Mouse (Mus musculus) forebrain, embryonic 10.5 days (tissue): ENCODE results near the gene Smdt1. TPM values are rescaled to one million over a fixed set of nuclear protein-coding genes. Genes with fewer than 3 reads are reported as not detected.
A peak's percentile ranks its signal among the peaks of the same experiment; 100 is the strongest.

Experiments
- DNase-seq: peaks from one replicate; pipeline ENCODE4 v3.0.0-alpha.2; 2017; ENCODE audit warnings: low spot score; ENCODE audit errors: extremely low spot score
- H3K27ac ChIP-seq: fragments of 300-500 bp; sonication (generic); 2 replicates; pipeline ENCODE4 v1.5.1; 2016; ENCODE audit warnings: mild to moderate bottlenecking
- H3K27me3 ChIP-seq: fragments of 300-500 bp; sonication (generic); 2 replicates; pipeline ENCODE4 v1.6.1; 2016; ENCODE audit warnings: mild to moderate bottlenecking; ENCODE audit not compliant: poor library complexity, severe bottlenecking
- H3K36me3 ChIP-seq: fragments of 300-500 bp; sonication (generic); replicated peaks from 2 replicates; pipeline ENCODE4 v1.6.1; 2016; ENCODE audit warnings: mild to moderate bottlenecking, moderate library complexity
- H3K4me1 ChIP-seq: fragments of 300-500 bp; sonication (generic); 2 replicates; pipeline ENCODE4 v1.6.1; 2016
- H3K4me3 ChIP-seq: fragments of 300-500 bp; sonication (generic); 2 replicates; pipeline ENCODE4 v1.5.1; 2016; ENCODE audit warnings: mild to moderate bottlenecking, moderate library complexity
- H3K9me3 ChIP-seq: fragments of 300-500 bp; sonication (generic); 2 replicates; pipeline ENCODE4 v1.6.1; 2016; ENCODE audit warnings: mild to moderate bottlenecking, moderate library complexity
- WGBS: fragments of 180-500 bp; shearing (Covaris S2); methylation state at CpG from one replicate; pipeline ENCODE4 v1.1.7; 2016; 5-methylcytosine and 5-hydroxymethylcytosine counted together
- polyA plus RNA-seq: library from polyadenylated mRNA; unstranded; fragments of >200 nt; fragmentation: Nextera tagmentation; extraction: Ambion mirVana; gene quantifications from 2 replicates; pipeline ENCODE4 v1.2.1, GENCODE M21; 2016

The Smdt1 gene
- polyA plus RNA-seq, 1 experiment from 2014 or later: 236 TPM

- H3K4me3 ChIP-seq: no peak overlapping the region
- H3K36me3 ChIP-seq: peaks cover 44% of the 10 kb centered on the region
- peaks cover 30% of the 10 kb centered on the region for H3K4me1 ChIP-seq
- H3K27me3 ChIP-seq: peaks cover 12% of the 10 kb centered on the region
- H3K27ac ChIP-seq: no peak overlapping the region
- DNase-seq: no peak
- WGBS: 98% methylated on average over 4 of the region's 4 CpGs
- no peaks in the 10 kb centered on the region for H3K9me3 ChIP-seq
These were observed 3.6 kb upstream of the Smdt1 start for GRCm38 (mm10) chr15:82335194-82335593.

DNA sequence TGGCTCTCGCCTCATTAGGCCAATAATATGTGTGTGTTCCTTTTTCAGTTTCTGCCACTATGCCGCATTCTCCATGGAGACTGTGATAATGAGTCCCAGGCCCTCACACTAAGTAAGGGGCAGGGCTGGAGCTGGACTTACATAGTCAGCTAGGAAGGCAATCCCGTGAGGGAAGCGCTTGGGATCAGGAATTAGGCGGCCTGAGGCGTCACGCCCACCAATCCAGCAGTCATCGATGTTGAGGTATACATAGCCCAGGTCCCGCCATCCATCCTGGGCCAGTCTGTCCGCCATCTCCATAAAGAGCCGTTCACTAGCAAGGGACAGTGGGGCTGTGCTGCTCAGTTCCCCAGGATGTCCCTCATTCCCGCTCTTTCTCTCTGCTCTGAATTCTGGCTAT lies 2.1 kb upstream of the Smdt1 start:
- Histone ChIP-seq H3K9me3 (no peaks in the 10 kb centered on the region), H3K4me1 (peaks cover 41% of the 10 kb centered on the region), H3K27me3 (peaks cover 26% of the 10 kb centered on the region), H3K4me3 (no peak overlapping the region), H3K27ac (no peak overlapping the region), H3K36me3 (peaks cover 34% of the 10 kb centered on the region)
- 75% methylated on average over 12 of the region's 12 CpGs for WGBS
- no peak for DNase-seq

- Histone ChIP-seq H3K9me3 (no peaks in the 10 kb centered on the region), H3K4me1 (peaks cover 47% of the 10 kb centered on the region), H3K27ac (peak overlapping the region; percentile 83), H3K27me3 (peaks cover 33% of the 10 kb centered on the region), H3K4me3 (peak overlapping the region; percentile 60), H3K36me3 (peaks cover 28% of the 10 kb centered on the region)
- WGBS: 68% methylated on average over 4 of the region's 4 CpGs
- DNase-seq: no peak
These were observed 884 bp upstream of the Smdt1 start for GRCm38 (mm10) chr15:82337875-82338274.

DNA sequence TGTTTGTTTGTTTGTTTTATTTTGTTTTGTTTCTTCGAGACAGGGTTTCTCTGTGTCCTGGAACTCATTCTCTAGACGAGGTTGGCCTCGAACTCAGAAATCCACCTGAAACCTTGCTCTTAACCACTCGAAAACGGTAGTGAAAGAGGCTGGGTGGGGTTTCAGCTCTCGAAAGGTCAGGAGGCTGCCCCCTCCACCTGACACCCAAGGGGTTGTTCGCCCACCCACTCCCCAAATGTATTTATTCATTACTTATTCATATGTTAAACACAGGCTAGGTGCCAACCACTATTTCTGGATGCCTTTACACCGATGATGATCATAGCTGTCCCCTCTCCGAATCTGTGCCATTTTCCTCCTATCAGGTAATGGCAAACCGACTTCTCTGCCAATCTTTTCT lies 391 bp downstream of the Smdt1 start:
- Histone ChIP-seq H3K4me3 (peak overlapping the region; percentile 60), H3K27me3 (peaks cover 33% of the 10 kb centered on the region), H3K27ac (peak overlapping the region; percentile 83), H3K36me3 (peaks cover 25% of the 10 kb centered on the region), H3K9me3 (no peaks in the 10 kb centered on the region), H3K4me1 (peaks cover 56% of the 10 kb centered on the region)
- WGBS: 60% methylated on average over 10 of the region's 10 CpGs
- no peak for DNase-seq

DNA sequence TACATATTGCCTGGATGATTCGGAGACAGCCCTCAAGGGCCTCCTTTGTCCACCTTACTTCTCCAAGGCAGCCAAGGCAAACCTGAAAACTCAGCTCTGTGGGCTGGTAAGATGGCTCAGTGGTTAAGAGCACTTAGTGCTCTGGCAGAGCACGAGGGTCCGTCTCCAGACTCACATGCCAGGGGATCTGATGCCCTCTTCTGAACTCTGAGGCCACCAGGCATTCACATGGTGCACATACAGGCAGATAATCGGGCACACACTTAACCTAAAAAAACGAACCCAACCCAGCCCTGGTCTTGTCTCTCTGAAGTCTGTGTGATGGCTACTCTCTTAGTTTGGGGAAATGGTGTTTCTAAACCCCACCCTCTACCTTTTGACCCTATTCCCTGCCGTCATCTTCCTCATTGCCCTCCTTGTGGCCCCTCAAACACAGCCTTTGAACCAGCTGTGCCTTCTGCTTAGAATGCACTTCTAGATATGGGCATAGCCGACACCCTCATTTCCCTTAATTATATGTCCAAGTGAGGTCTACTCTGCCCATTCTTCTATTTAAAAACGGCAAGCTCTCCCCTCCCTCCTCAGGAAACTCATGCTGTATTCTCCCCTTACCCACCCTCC lies 985 bp downstream of the Smdt1 start:
- Histone ChIP-seq H3K36me3 (peaks cover 19% of the 10 kb centered on the region), H3K4me3 (no peak overlapping the region), H3K27ac (no peak overlapping the region), H3K9me3 (no peaks in the 10 kb centered on the region), H3K4me1 (peaks cover 61% of the 10 kb centered on the region), H3K27me3 (peaks cover 33% of the 10 kb centered on the region)
- no peak for DNase-seq
- WGBS: 80% methylated on average over 8 of the region's 8 CpGs

GRCm38 (mm10) chr15:82340414-82341035 lies 1.8 kb downstream of the Smdt1 start:
- H3K27ac ChIP-seq: peak overlapping the region; percentile 86
- DNase-seq: no peak
- 37% methylated on average over 21 of the region's 21 CpGs for WGBS
- H3K27me3 ChIP-seq: peaks cover 33% of the 10 kb centered on the region
- peaks cover 12% of the 10 kb centered on the region for H3K36me3 ChIP-seq
- H3K4me3 ChIP-seq: peak overlapping the region; percentile 54
- H3K9me3 ChIP-seq: no peaks in the 10 kb centered on the region
- peaks cover 61% of the 10 kb centered on the region for H3K4me1 ChIP-seq

DNA sequence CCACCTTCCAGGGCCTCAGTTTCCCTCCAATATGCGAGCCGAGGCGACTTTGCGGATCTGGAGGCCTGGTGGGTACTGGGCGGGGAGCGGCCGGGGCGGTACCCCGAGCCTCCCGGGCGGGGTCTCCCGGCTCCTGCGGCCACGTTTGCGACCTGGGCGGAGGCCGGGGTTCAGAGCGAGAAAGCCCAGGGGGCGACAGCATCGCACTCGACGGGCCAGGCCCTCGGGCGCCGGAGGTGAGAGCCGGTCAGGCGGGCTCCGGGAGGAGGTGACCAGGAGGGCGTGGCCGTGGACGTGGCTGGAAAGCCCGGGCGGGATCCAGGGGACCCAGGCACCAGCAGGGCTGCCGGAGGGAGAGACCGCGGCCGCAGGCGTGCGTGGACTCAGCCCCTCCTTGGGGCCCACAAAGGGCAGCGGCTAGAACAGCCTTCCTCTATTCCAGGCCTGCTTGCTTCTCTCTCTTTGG lies 2.3 kb downstream of the Smdt1 start:
- Histone ChIP-seq H3K27me3 (peaks cover 33% of the 10 kb centered on the region), H3K4me3 (peak overlapping the region; percentile 54), H3K27ac (peak overlapping the region; percentile 86), H3K4me1 (peaks cover 61% of the 10 kb centered on the region), H3K9me3 (no peaks in the 10 kb centered on the region), H3K36me3 (peaks cover 6% of the 10 kb centered on the region)
- 6% methylated on average over 40 of the region's 40 CpGs for WGBS
- DNase-seq: peak; percentile 46

DNA sequence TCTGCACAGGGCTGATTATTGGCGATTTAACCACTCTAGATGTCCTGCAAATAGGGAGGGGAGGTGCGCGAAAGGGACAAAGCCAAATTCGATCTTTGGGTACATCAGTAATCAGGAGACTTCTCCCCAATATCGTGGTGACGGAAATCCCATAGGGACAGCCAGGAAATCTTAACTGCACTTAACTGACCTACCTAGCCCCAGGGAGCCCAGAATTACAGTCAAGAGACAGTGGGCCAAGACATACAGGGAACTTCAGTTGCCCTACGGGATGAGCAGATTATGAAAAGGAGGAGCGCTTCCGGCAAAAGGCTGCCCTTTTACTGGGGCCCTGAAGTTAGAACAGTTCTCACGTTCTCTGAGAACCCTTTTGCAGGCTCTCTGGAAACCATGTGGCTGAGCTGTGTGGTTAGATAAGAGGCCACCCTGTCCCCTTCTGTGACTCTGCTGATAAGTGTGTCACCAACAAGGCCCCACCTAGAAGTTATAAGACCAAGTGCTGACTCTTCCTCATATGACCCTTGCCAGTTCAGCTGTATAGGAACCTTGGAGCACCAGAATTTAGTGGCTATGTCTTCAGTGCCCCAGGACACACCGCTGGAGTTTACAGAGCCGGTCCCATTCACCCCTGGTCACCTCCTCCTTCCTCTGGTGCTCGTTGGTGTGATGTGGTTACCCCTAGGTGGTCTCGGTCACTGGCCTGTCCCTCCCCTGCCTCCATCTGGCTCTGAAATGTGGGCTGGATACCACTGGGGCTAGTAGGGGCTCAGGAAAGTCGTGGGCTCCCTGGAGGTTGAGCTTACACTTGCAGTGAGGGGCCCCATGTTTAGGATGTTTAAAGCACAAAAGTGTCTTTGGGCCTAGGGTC lies 3.1 kb downstream of the Smdt1 start:
- Histone ChIP-seq H3K4me3 (peak overlapping the region; percentile 54; the same call in 1 of the 2 replicates), H3K4me1 (peaks cover 59% of the 10 kb centered on the region)

DNA sequence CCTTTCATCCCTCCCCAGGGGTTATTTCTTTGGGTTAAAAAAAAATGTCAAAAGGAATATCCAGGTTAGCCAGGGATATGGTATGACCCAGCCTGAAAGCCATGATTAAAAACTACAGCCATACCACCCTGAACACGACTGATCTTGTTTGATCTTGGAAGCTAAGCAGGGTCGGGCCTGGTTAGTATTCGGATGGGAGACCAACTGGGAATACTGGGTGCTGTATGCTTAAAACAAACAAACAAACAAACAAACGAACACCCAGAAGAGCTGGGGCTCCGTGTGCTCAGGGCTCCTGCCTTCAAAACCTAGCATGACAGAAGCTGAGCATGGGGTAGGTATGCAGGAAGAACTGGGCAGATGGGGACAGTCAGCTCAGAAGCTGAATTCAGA lies 3.8 kb downstream of the Smdt1 start:
- Histone ChIP-seq H3K36me3 (peaks cover 5% of the 10 kb centered on the region), H3K4me3 (no peak overlapping the region), H3K4me1 (peaks cover 59% of the 10 kb centered on the region), H3K27me3 (peaks cover 33% of the 10 kb centered on the region), H3K27ac (peak overlapping the region; percentile 59; the same call in 1 of the 2 replicates), H3K9me3 (no peaks in the 10 kb centered on the region)
- DNase-seq: no peak
- 81% methylated on average over 5 of the region's 5 CpGs for WGBS

More for the DNA sequence above, 3.1 kb downstream of the Smdt1 start:
- Histone ChIP-seq H3K27me3 (peaks cover 33% of the 10 kb centered on the region), H3K36me3 (no peaks in the 10 kb centered on the region; the same call in 1 of the 2 replicates), H3K9me3 (no peaks in the 10 kb centered on the region), H3K27ac (peak overlapping the region; percentile 86)
- 72% methylated on average over 15 of the region's 15 CpGs for WGBS
- no peak for DNase-seq

DNA sequence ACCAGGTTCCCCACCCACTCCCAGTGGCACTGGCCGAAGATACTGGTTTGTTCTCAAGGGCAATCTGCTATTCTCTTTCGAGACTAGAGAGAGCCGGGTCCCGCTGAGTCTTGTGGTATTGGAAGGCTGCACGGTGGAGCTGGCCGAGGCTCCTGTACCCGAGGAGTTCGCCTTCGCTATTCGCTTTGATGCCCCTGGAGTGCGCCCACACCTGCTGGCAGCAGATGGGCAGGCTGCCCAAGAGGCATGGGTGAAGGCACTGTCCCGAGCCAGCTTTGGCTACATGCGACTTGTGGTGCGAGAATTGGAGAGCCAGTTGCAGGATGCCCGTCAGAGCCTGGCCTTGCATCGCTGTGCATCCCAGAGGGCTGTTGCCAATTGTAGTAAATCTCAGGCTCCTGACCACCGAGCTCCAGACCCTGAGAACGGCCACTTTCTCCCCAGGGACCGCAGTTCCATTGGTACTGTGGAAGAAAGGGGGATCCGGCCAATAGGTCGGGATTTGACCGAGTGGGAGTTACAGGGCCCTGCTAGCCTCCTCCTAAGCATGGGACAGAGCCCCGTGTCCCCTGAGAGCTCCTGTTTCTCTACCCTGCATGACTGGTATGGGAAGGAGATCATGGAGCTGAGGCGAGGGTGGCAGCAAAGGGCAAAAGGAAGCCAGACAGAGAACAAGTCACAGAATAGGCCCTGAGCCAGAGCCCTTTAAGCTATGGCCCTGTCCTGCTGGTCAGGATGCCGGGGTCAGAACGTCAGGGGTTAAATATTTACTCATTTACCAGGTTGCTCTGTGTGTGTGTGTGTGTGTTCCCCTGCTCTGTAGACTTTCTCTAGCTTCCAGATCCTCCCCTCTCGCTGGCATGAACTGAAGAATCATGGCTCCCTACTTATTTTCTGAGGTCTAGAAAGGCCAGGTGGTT lies 4.9 kb downstream of the Smdt1 start:
- peak; percentile 13 for DNase-seq
- H3K27me3 ChIP-seq: peaks cover 33% of the 10 kb centered on the region
- 92% methylated on average over 27 of the region's 27 CpGs for WGBS
- no peaks in the 10 kb centered on the region for H3K9me3 ChIP-seq
- H3K4me1 ChIP-seq: peaks cover 52% of the 10 kb centered on the region
- H3K36me3 ChIP-seq: peaks cover 16% of the 10 kb centered on the region
- H3K4me3 ChIP-seq: no peak overlapping the region
- H3K27ac ChIP-seq: peak overlapping the region; percentile 1

DNA sequence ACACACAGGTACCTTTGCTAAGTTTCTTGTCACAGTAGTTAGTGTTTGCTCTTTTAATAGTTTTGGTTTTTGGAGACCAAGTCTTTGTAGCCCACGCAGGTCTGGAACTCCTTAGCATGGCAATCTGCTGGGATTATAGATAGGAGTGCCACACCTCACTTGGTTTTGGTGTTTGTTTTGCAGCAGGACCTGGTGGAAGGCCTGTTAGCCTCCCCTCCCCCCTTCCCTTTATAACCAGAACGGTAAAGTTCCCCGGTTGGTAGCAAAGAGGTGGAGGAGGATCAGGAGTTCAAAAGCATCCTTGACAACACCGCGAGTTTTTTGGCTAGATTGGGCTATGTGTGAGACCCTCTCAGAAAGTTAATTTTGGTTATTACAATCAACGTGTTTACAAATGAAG lies 6.2 kb downstream of the Smdt1 start:
- Histone ChIP-seq H3K36me3 (peaks cover 29% of the 10 kb centered on the region), H3K4me1 (peaks cover 48% of the 10 kb centered on the region), H3K27ac (0 out of 2 replicates have a peak overlapping the region, but pooled peaks have one; percentile 48), H3K4me3 (no peak overlapping the region), H3K27me3 (peaks cover 23% of the 10 kb centered on the region), H3K9me3 (no peaks in the 10 kb centered on the region)
- DNase-seq: peak; percentile 13
- 90% methylated on average over 6 of the region's 6 CpGs for WGBS
